Mouse (Mus musculus) MEL (cell line): Measurements from ENCODE around the gene 6330403K07Rik. TPM values are rescaled to one million over a fixed set of nuclear protein-coding genes. Genes with fewer than 3 reads are reported as not detected.

ENCODE experiments used
- DNase-seq: peaks from one replicate; pipeline ENCODE4 v3.0.0; 2011; ENCODE audit warnings: low read depth, low spot score
- H3K27ac ChIP-seq: 2 replicates; pipeline ENCODE4 v1.5.1; 2012; ENCODE audit warnings: low read depth, mild to moderate bottlenecking, control low read depth, low read length, moderate library complexity; ENCODE audit not compliant: control insufficient read depth
- H3K27me3 ChIP-seq, 2 experiments: fragments of 150-350 bp in 1 of 2; sonication (generic) in 1 of 2; 2 replicates each; pipeline ENCODE4 v1.6.1; 2012; ENCODE audit warnings: low read length in 2 of 2, mild to moderate bottlenecking in 2 of 2, improper control_type of control experiment in 1 of 2, moderate library complexity in 1 of 2; ENCODE audit not compliant: insufficient read depth in 2 of 2, control insufficient read depth in 1 of 2
- H3K36me3 ChIP-seq, 2 experiments: 2 replicates each; pipeline ENCODE4 v1.6.1; 2012 to 2014; ENCODE audit warnings: low read length in 2 of 2, improper control_type of control experiment in 1 of 2, inconsistent platforms in 1 of 2, mild to moderate bottlenecking in 1 of 2; ENCODE audit not compliant: insufficient read depth in 2 of 2, control insufficient read depth in 1 of 2
- H3K4me1 ChIP-seq, 2 experiments: fragments of 150-350 bp in 1 of 2; sonication (generic) in 1 of 2; 2 replicates each; pipeline ENCODE4 v1.6.1; 2012; ENCODE audit warnings: low read length in 2 of 2, improper control_type of control experiment in 1 of 2, mild to moderate bottlenecking in 1 of 2; ENCODE audit not compliant: insufficient read depth in 2 of 2, control insufficient read depth in 1 of 2
- H3K4me3 ChIP-seq, 2 experiments: fragments of 150-350 bp in 1 of 2; sonication (generic) in 1 of 2; 2 replicates each; pipeline ENCODE4 v1.5.1; 2012; ENCODE audit warnings: low read depth in 2 of 2, low read length in 2 of 2, mild to moderate bottlenecking in 2 of 2, moderate library complexity in 2 of 2, control low read depth in 1 of 2, improper control_type of control experiment in 1 of 2; ENCODE audit not compliant: control insufficient read depth in 1 of 2, insufficient read depth in 1 of 2
- H3K79me2 ChIP-seq: 2 replicates; pipeline ENCODE4 v1.6.1; 2012; ENCODE audit warnings: mild to moderate bottlenecking, low read length, moderate library complexity; ENCODE audit not compliant: control insufficient read depth, poor library complexity, insufficient read depth
- H3K9ac ChIP-seq: 2 replicates; pipeline ENCODE4 v1.6.1; 2012; ENCODE audit warnings: low read depth, mild to moderate bottlenecking, control low read depth, low read length, moderate library complexity; ENCODE audit not compliant: control insufficient read depth, poor library complexity, severe bottlenecking
- H3K9me3 ChIP-seq: fragments of 150-350 bp; sonication (generic); replicated peaks from 2 replicates; pipeline ENCODE4 v1.6.1; 2012; ENCODE audit warnings: mild to moderate bottlenecking, low read length, improper control_type of control experiment, moderate library complexity; ENCODE audit not compliant: insufficient read depth
- BHLHE40 ChIP-seq: IDR thresholded peaks from 2 replicates; pipeline ENCODE4 v1.6.1; 2012; ENCODE audit warnings: low read depth, mild to moderate bottlenecking, inconsistent platforms, low read length, improper control_type of control experiment, borderline replicate concordance
- CHD1 ChIP-seq: IDR thresholded peaks from 2 replicates; pipeline ENCODE4 v1.6.1; 2012; ENCODE audit warnings: low read depth, mild to moderate bottlenecking, inconsistent platforms, low read length, improper control_type of control experiment
- CHD2 ChIP-seq: IDR thresholded peaks from 2 replicates; pipeline ENCODE4 v1.6.1; 2011; ENCODE audit warnings: low read length, improper control_type of control experiment
- CTCF ChIP-seq, 3 experiments: IDR thresholded peaks in 2 of 3; conservative IDR thresholded peaks in 1 of 3; 2 replicates each; pipeline ENCODE4 v1.5.1; 2011 to 2012; ENCODE audit warnings: low read length in 3 of 3, low read depth in 2 of 3, mild to moderate bottlenecking in 2 of 3, improper control_type of control experiment in 1 of 3, inconsistent platforms in 1 of 3, mixed read lengths in 1 of 3, moderate library complexity in 1 of 3; ENCODE audit not compliant: control insufficient read depth in 1 of 3, insufficient read depth in 1 of 3, poor library complexity in 1 of 3, severe bottlenecking in 1 of 3
- ELF1 ChIP-seq: IDR thresholded peaks from 2 replicates; pipeline ENCODE4 v1.6.1; 2014; ENCODE audit warnings: low read depth, mild to moderate bottlenecking, inconsistent platforms, low read length, improper control_type of control experiment, moderate library complexity
- EP300 ChIP-seq, 2 experiments: IDR thresholded peaks; 2 replicates each; pipeline ENCODE4 v1.6.1; 2011; ENCODE audit warnings: improper control_type of control experiment in 2 of 2, low read length in 2 of 2, low read depth in 1 of 2, mild to moderate bottlenecking in 1 of 2
- ETS1 ChIP-seq: IDR thresholded peaks from 2 replicates; pipeline ENCODE4 v1.6.1; 2012; ENCODE audit warnings: low read depth, mild to moderate bottlenecking, inconsistent platforms, low read length, improper control_type of control experiment, moderate library complexity
- GABPA ChIP-seq: IDR thresholded peaks from 2 replicates; pipeline ENCODE4 v1.6.1; 2012; ENCODE audit warnings: low read depth, mild to moderate bottlenecking, inconsistent platforms, low read length, improper control_type of control experiment, moderate library complexity
- GATA1 ChIP-seq: IDR thresholded peaks from 2 replicates; pipeline ENCODE4 v1.6.1; 2011; ENCODE audit warnings: low read depth, low read length, improper control_type of control experiment
- JUND ChIP-seq: IDR thresholded peaks from 2 replicates; pipeline ENCODE4 v1.6.1; 2011; ENCODE audit warnings: low read depth, mild to moderate bottlenecking, improper control_type of control experiment, low read length
- KAT2A ChIP-seq: conservative IDR thresholded peaks from 2 replicates; pipeline ENCODE4 v1.6.1; 2012; ENCODE audit warnings: low read depth, low read length, improper control_type of control experiment, inconsistent platforms
- MAFK ChIP-seq: IDR thresholded peaks from 2 replicates; pipeline ENCODE4 v1.6.1; 2011; ENCODE audit warnings: low read depth, mild to moderate bottlenecking, low read length, improper control_type of control experiment, borderline replicate concordance
- MAX ChIP-seq: IDR thresholded peaks from 2 replicates; pipeline ENCODE4 v1.6.1; 2011; ENCODE audit warnings: low read length, improper control_type of control experiment
- MAZ ChIP-seq: IDR thresholded peaks from 2 replicates; pipeline ENCODE4 v1.6.1; 2012; ENCODE audit warnings: low read depth, mild to moderate bottlenecking, inconsistent platforms, low read length, improper control_type of control experiment
- MEF2A ChIP-seq: IDR thresholded peaks from 2 replicates; pipeline ENCODE4 v1.6.1; 2014; ENCODE audit warnings: low read depth, mild to moderate bottlenecking, inconsistent platforms, low read length, improper control_type of control experiment; ENCODE audit not compliant: poor library complexity, insufficient replicate concordance, severe bottlenecking; ENCODE audit errors: extremely low read depth
- MYB ChIP-seq: IDR thresholded peaks from 2 replicates; pipeline ENCODE4 v1.6.1; 2011; ENCODE audit warnings: mild to moderate bottlenecking, low read depth, low read length, improper control_type of control experiment
- MYC ChIP-seq: IDR thresholded peaks from 2 replicates; pipeline ENCODE4 v1.6.1; 2011; ENCODE audit warnings: low read depth, mild to moderate bottlenecking, low read length, improper control_type of control experiment, moderate library complexity
- NRF1 ChIP-seq: IDR thresholded peaks from 2 replicates; pipeline ENCODE4 v1.6.1; 2014; ENCODE audit warnings: low read depth, mild to moderate bottlenecking, inconsistent platforms, low read length, improper control_type of control experiment, moderate library complexity; ENCODE audit not compliant: poor library complexity, insufficient read depth, severe bottlenecking
- POLR2A ChIP-seq, 2 experiments: IDR thresholded peaks; 2 replicates each; pipeline ENCODE4 v1.6.1; 2011 to 2012; ENCODE audit warnings: low read length in 2 of 2, mild to moderate bottlenecking in 2 of 2, control low read depth in 1 of 2, improper control_type of control experiment in 1 of 2, low read depth in 1 of 2, moderate library complexity in 1 of 2; ENCODE audit not compliant: control insufficient read depth in 1 of 2, insufficient read depth in 1 of 2, poor library complexity in 1 of 2
- POLR2AphosphoS2 ChIP-seq: IDR thresholded peaks from 2 replicates; pipeline ENCODE4 v1.6.1; 2011; ENCODE audit warnings: low read length, improper control_type of control experiment
- POLR2AphosphoS5 ChIP-seq: IDR thresholded peaks from 2 replicates; pipeline ENCODE4 v1.6.1; 2012; ENCODE audit warnings: low read depth, borderline replicate concordance, mild to moderate bottlenecking, inconsistent platforms, low read length, moderate library complexity, mixed read lengths
- RAD21 ChIP-seq: IDR thresholded peaks from 2 replicates; pipeline ENCODE4 v1.6.1; 2011; ENCODE audit warnings: mild to moderate bottlenecking, low read depth, low read length, improper control_type of control experiment
- RCOR1 ChIP-seq: IDR thresholded peaks from 2 replicates; pipeline ENCODE4 v1.6.1; 2012; ENCODE audit warnings: low read depth, mild to moderate bottlenecking, inconsistent platforms, low read length, improper control_type of control experiment
- SMC3 ChIP-seq: IDR thresholded peaks from 2 replicates; pipeline ENCODE4 v1.6.1; 2011; ENCODE audit warnings: low read depth, low read length, improper control_type of control experiment
- TBP ChIP-seq: IDR thresholded peaks from 2 replicates; pipeline ENCODE4 v1.8.0; 2011; ENCODE audit warnings: low read depth, low read length, improper control_type of control experiment
- UBTF ChIP-seq: IDR thresholded peaks from 2 replicates; pipeline ENCODE4 v1.6.1; 2012; ENCODE audit warnings: low read depth, mild to moderate bottlenecking, inconsistent platforms, low read length, improper control_type of control experiment, moderate library complexity, borderline replicate concordance; ENCODE audit not compliant: insufficient read depth
- USF2 ChIP-seq, 2 experiments: IDR thresholded peaks; 2 replicates each; pipeline ENCODE4 v1.6.1; 2011 to 2012; ENCODE audit warnings: improper control_type of control experiment in 2 of 2, low read length in 2 of 2, borderline replicate concordance in 1 of 2, inconsistent platforms in 1 of 2, low read depth in 1 of 2, mild to moderate bottlenecking in 1 of 2; ENCODE audit not compliant: insufficient read depth in 1 of 2
- ZKSCAN1 ChIP-seq: IDR thresholded peaks from 2 replicates; pipeline ENCODE4 v1.6.1; 2012; ENCODE audit warnings: low read depth, mild to moderate bottlenecking, inconsistent platforms, low read length, improper control_type of control experiment, moderate library complexity
- ZNF384 ChIP-seq: IDR thresholded peaks from 2 replicates; pipeline ENCODE4 v1.6.1; 2012; ENCODE audit warnings: low read depth, mild to moderate bottlenecking, inconsistent platforms, low read length, improper control_type of control experiment
- polyA plus RNA-seq, 2 experiments: library from polyadenylated mRNA; stranded (reverse) in 1 of 2; unstranded in 1 of 2; fragments of >175 nt in 1 of 2; fragments of >200 nt in 1 of 2; gene quantifications; 2 replicates each; pipeline versions ENCODE4 v1.2.1 to v1.2.4; 2012; ENCODE audit warnings: low replicate concordance in 2 of 2, low read depth in 1 of 2; ENCODE audit not compliant: insufficient read length in 2 of 2, insufficient read depth in 1 of 2, missing spikeins in 1 of 2
- total RNA-seq: library from RNA; depleted of rRNA; stranded (reverse); fragments of 300-350 nt; gene quantifications from 2 replicates; pipeline ENCODE4 v1.2.3, GENCODE M21; 2012

Gene 6330403K07Rik
- total and polyA plus RNA-seq, 3 experiments = 0.15 to 0.82 TPM; not detected in 1

- TF ChIP-seq POLR2AphosphoS2 (no peak), GABPA (no peak), POLR2A (IDR thresholded peaks at IDR 0.05; ENCODE audit: control insufficient read depth in 1 of 2, insufficient read depth in 1 of 2, low read depth in 1 of 2, low read length in 2 of 2, poor library complexity in 1 of 2) (no peak), MYB (no peak), JUND (no peak), MAX (no peak)
- TF ChIP-seq, all 39 proteins: peak for 0
- Histone ChIP-seq H3K27ac (no peak overlapping the region), H3K79me2 (peaks cover 33% of the 10 kb centered on the region), H3K4me1 (peaks cover 0 to 10% of the 10 kb centered on the region in 2 experiments; a peak in 3 of 4 replicates), H3K9ac (peak overlapping the region; percentile 34), H3K4me3 (peak overlapping the region; percentile 13 to 61; a peak in 3 of 4 replicates), H3K36me3 (peaks cover 5 to 16% of the 10 kb centered on the region in 2 experiments; a peak in 3 of 4 replicates), H3K27me3 (no peaks in the 10 kb centered on the region), H3K9me3 (no peaks in the 10 kb centered on the region)
- DNase-seq = peak; percentile 37
These were observed 28.3 kb downstream of the 6330403K07Rik start for GRCm38 (mm10) chr11:71005046-71005445.

DNA sequence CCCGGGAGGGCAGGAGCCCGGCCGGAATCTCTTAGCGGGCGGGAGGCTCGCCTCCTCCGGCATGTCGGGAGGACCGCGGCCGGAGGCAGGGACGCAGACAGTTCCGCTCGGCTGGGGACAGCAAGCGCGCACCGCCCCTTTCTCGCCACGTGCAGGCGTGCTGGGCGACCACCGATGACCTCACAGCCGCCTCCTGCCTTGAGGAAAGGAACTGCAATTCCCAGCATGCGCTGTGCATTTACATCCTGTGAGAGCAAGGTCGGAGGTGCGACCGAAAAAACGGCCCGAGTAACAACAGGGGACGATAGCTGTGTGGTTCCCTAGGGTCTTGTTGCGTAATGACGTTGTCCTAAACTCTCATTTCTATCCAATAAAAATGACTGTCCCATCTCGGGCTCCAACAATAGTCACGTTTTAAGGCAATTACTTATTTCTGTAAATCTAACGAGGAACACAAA is 29.0 kb downstream of the 6330403K07Rik start, which contains the start of gene Dhx33:
Dhx33 (minus strand) TSS at position 122 of the 458 bp plus-strand sequence.
- H3K4me3 ChIP-seq = peak within 1 kb of the TSS; percentile 91 to 98
- H3K36me3 ChIP-seq = peaks cover 7 to 14% of the 10 kb centered on the region in 2 experiments
- no peaks in the 10 kb centered on the region for H3K9me3 ChIP-seq
- H3K27ac ChIP-seq = peak within 1 kb of the TSS; percentile 56
- DNase-seq = peak; percentile 100
- peak within 1 kb of the TSS; percentile 96 for H3K9ac ChIP-seq
- no peaks in the 10 kb centered on the region for H3K27me3 ChIP-seq
- peaks cover 0 to 10% of the 10 kb centered on the region in 2 experiments; a peak in 3 of 4 replicates for H3K4me1 ChIP-seq
- peaks cover 36% of the 10 kb centered on the region for H3K79me2 ChIP-seq
- no peak for TF ChIP-seq SMC3
- peak; percentile 55 for TF ChIP-seq GATA1
- no peak for TF ChIP-seq RAD21
- peak; percentile 91 for TF ChIP-seq ELF1
- peak in 1 of 2 experiments; percentile 58; a peak in 2 of 4 replicates for TF ChIP-seq EP300 (IDR thresholded peaks at IDR 0.05; ENCODE audit: low read depth in 1 of 2, low read length in 2 of 2)
- peak; percentile 49; the same call in 1 of the 2 replicates for TF ChIP-seq ZNF384
- TF ChIP-seq NRF1 = peak; percentile 62
- TF ChIP-seq CTCF (IDR thresholded peaks at IDR 0.05 in 2 of 3, conservative IDR thresholded peaks at IDR 0.05 in 1 of 3; ENCODE audit: control insufficient read depth in 1 of 3, insufficient read depth in 1 of 3, low read depth in 2 of 3, low read length in 3 of 3, poor library complexity in 1 of 3, severe bottlenecking in 1 of 3) = no peak
- peak; percentile 73 for TF ChIP-seq ZKSCAN1
- peak; percentile 30; the same call in 1 of the 2 replicates for TF ChIP-seq RCOR1
- no peak for TF ChIP-seq MYB
- TF ChIP-seq ETS1 = peak; percentile 83
- peak; percentile 88 for TF ChIP-seq CHD2
- no peak; the same call in none of the 2 replicates for TF ChIP-seq GABPA
- no peak for TF ChIP-seq MEF2A
- TF ChIP-seq POLR2AphosphoS5 = no peak
- peak; percentile 94 for TF ChIP-seq TBP
- peak; percentile 61; the same call in 1 of the 2 replicates for TF ChIP-seq UBTF
- peak; percentile 100 for TF ChIP-seq KAT2A
- TF ChIP-seq BHLHE40 = peak; percentile 97
- peak; percentile 98 for TF ChIP-seq MAX
- peak; percentile 73 for TF ChIP-seq MAZ
- peak; percentile 98 for TF ChIP-seq MYC
- TF ChIP-seq JUND = no peak; the same call in 1 of the 2 replicates
- TF ChIP-seq USF2 (IDR thresholded peaks at IDR 0.05; ENCODE audit: borderline replicate concordance in 1 of 2, insufficient read depth in 1 of 2, low read depth in 1 of 2, low read length in 2 of 2) = no peak
- TF ChIP-seq CHD1 = peak; percentile 94; the same call in 1 of the 2 replicates
- no peak; the same call in 1 of the 2 replicates for TF ChIP-seq MAFK
